Mouse (Mus musculus): ENCODE results near the gene P4ha2.

Gene P4ha2

GRCm38 (mm10) chr11:54141200-54141971 is 41.5 kb downstream of the P4ha2 start:
- DNase-seq (ENCODE audit: low spot score) = no peak

GRCm38 (mm10) chr11:54144886-54145285 is 45.0 kb downstream of the P4ha2 start:
- peak; percentile 73 for DNase-seq (ENCODE audit: low spot score)

- DNase-seq (ENCODE audit: low spot score) = no peak
Measured at GRCm38 (mm10) chr11:54145990-54146389, 46.1 kb downstream of the P4ha2 start.

- DNase-seq (ENCODE audit: low spot score) = no peak
Measured at GRCm38 (mm10) chr11:54149791-54150465, 50.0 kb downstream of the P4ha2 start.

GRCm38 (mm10) chr11:54151141-54151540 is 51.2 kb downstream of the P4ha2 start:
- DNase-seq (ENCODE audit: low spot score) = no peak

GRCm38 (mm10) chr11:54152957-54153356 is 53.1 kb downstream of the P4ha2 start:
- DNase-seq (ENCODE audit: low spot score) = no peak

- peak; percentile 52 for DNase-seq (ENCODE audit: low spot score)
Measured at GRCm38 (mm10) chr11:54155864-54156263, 56.0 kb downstream of the P4ha2 start.

GRCm38 (mm10) chr11:54156504-54156903 is 56.6 kb downstream of the P4ha2 start:
- DNase-seq (ENCODE audit: low spot score) = no peak

GRCm38 (mm10) chr11:54157586-54157985 is 57.7 kb downstream of the P4ha2 start:
- peak; percentile 21 for DNase-seq (ENCODE audit: low spot score)

- no peak for DNase-seq (ENCODE audit: low spot score)
Measured at GRCm38 (mm10) chr11:54160435-54160834, 60.5 kb downstream of the P4ha2 start.

GRCm38 (mm10) chr11:54160920-54161319 is 61.0 kb downstream of the P4ha2 start:
- no peak for DNase-seq (ENCODE audit: low spot score)

GRCm38 (mm10) chr11:54161514-54161913 is 61.6 kb downstream of the P4ha2 start:
- no peak for DNase-seq (ENCODE audit: low spot score)

- DNase-seq (ENCODE audit: low spot score) = no peak
Measured at GRCm38 (mm10) chr11:54162968-54163367, 63.1 kb downstream of the P4ha2 start.

- no peak for DNase-seq (ENCODE audit: low spot score)
Measured at GRCm38 (mm10) chr11:54169432-54170295, 69.8 kb downstream of the P4ha2 start.

GRCm38 (mm10) chr11:54171175-54171574 is 71.3 kb downstream of the P4ha2 start:
- DNase-seq (ENCODE audit: low spot score) = no peak

GRCm38 (mm10) chr11:54174226-54174625 is 74.3 kb downstream of the P4ha2 start:
- no peak for DNase-seq (ENCODE audit: low spot score)

GRCm38 (mm10) chr11:54174877-54175276 is 75.0 kb downstream of the P4ha2 start:
- DNase-seq (ENCODE audit: low spot score) = no peak
